Mouse (Mus musculus) limb, embryonic 13.5 days (tissue): ENCODE results near the gene Spdya. TPM values are rescaled to one million over a fixed set of nuclear protein-coding genes. Genes with fewer than 3 reads are reported as not detected.
"Not testable (repeated sequence)": the region's sequence is repeated elsewhere in the genome, so short reads cannot be mapped to it uniquely, and the experiment has no call there.

Experiments
- ATAC-seq: fragments of 200-750 bp; cut with Nextera tagmentation; 2 replicates; pipeline ENCODE4 v1.8.0; 2017; ENCODE audit warnings: low read depth, moderate number of reproducible peaks, moderate TSS enrichment; ENCODE audit not compliant: low FRiP score
- H3K27ac ChIP-seq: fragments of 300-500 bp; sonication (generic); 2 replicates; pipeline ENCODE4 v1.5.1; 2015; ENCODE audit warnings: inconsistent platforms, mild to moderate bottlenecking, moderate library complexity
- H3K27me3 ChIP-seq: fragments of 300-500 bp; sonication (generic); 2 replicates; pipeline ENCODE4 v1.6.1; 2015; ENCODE audit warnings: mild to moderate bottlenecking, inconsistent platforms
- H3K36me3 ChIP-seq: fragments of 300-500 bp; sonication (generic); 2 replicates; pipeline ENCODE4 v1.6.1; 2015; ENCODE audit warnings: inconsistent platforms, mild to moderate bottlenecking, moderate library complexity
- H3K4me1 ChIP-seq: fragments of 300-500 bp; sonication (generic); 2 replicates; pipeline ENCODE4 v1.6.1; 2015; ENCODE audit warnings: inconsistent platforms
- H3K4me2 ChIP-seq: fragments of 300-500 bp; sonication (generic); replicated peaks from 2 replicates; pipeline ENCODE4 v1.6.1; 2015; ENCODE audit warnings: inconsistent platforms, mild to moderate bottlenecking, moderate library complexity
- H3K4me3 ChIP-seq: fragments of 300-500 bp; sonication (generic); 2 replicates; pipeline ENCODE4 v1.5.1; 2015; ENCODE audit warnings: moderate library complexity, mild to moderate bottlenecking, inconsistent platforms
- H3K9ac ChIP-seq: fragments of 300-500 bp; sonication (generic); 2 replicates; pipeline ENCODE4 v1.6.1; 2015; ENCODE audit warnings: mild to moderate bottlenecking, inconsistent platforms
- H3K9me3 ChIP-seq: fragments of 300-500 bp; sonication (generic); 2 replicates; pipeline ENCODE4 v1.6.1; 2016; ENCODE audit warnings: inconsistent platforms
- WGBS: fragments of 180-500 bp; shearing (Covaris S2); methylation state at CpG from one replicate; pipeline ENCODE4 v1.1.7; 2015; 5-methylcytosine and 5-hydroxymethylcytosine counted together
- polyA plus RNA-seq: library from polyadenylated mRNA; unstranded; fragments of >200 nt; fragmentation: Nextera tagmentation; extraction: Ambion mirVana; gene quantifications from 2 replicates; pipeline ENCODE4 v1.2.1, GENCODE M21; 2015

Spdya gene
- polyA plus RNA-seq: 1.4 and 1.5 TPM in 2 replicates

DNA sequence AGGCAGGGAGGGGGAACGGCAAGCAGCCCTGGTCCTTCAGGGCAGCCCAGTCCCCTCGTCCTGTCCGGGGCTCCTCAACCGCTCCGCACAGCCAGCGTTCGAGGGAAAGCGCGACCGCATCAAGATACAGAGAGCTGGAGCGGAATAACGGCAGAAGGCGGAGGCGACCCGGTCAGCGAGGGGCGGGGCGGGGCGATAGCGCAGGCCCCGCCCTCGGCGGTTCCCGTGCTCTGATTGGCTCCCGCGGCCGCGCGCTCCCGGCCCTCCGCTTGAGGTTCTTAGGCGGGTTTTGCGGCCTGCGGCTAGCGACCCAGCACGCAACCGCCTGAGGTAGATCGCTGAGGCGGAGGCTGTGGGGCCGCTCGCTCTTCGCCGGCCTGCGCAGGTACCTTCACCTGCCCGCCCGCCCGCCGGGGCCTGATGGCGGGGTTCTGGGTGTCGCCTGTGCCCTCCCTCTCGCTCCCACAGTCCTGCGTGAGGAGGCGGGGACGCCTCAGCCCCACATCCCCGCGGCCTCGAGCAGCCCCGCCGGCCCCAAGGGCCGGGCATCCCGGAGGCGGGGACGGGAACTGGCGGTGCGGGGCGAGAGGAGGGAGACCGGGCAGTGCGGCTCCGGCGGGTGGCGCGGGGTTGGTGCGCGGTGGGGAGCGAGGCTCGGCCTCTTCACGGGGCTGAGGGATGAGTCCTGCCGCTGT is at the start of gene Spdya:
Gene Spdya, plus strand, starts transcription at position 305 of the 695 bp plus-strand sequence.
- peaks cover 10% of the 10 kb centered on the region; the same call in 1 of the 2 replicates for H3K4me1 ChIP-seq
- H3K9me3 ChIP-seq: no peaks in the 10 kb centered on the region
- no peaks in the 10 kb centered on the region for H3K36me3 ChIP-seq
- H3K27me3 ChIP-seq: peaks cover 37% of the 10 kb centered on the region
- peak within 1 kb of the TSS; percentile 97 for H3K4me2 ChIP-seq
- ATAC-seq: peak; percentile 96
- under 1% methylated on average over 76 of the region's 78 CpGs for WGBS
- peak within 1 kb of the TSS; percentile 80 for H3K9ac ChIP-seq
- H3K4me3 ChIP-seq: peak within 1 kb of the TSS; percentile 78
- no peak within 1 kb of the TSS for H3K27ac ChIP-seq

DNA sequence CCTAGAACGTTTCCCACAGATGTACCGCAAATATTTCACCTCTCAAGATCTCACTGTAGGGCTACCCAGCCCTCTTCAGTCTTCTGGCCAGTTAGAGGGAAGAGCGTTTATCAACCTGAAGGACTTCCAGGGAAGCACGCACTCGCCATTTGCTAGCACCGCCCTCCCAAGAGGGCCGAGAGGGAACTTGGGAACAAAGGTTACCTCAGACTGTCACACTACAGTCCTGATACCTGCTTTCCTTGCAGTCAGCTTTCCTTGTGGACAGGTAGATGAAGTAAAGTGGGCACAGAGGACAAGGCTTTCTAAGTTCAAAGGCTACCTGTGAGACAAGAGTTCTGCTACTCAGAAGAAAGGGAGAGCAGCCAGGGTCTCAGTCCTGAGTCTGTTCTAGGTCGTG is 45.0 kb upstream of the Spdya start:
- no peak overlapping the region for H3K9ac ChIP-seq
- H3K4me1 ChIP-seq: no peaks in the 10 kb centered on the region
- H3K27me3 ChIP-seq: no peaks in the 10 kb centered on the region
- ATAC-seq: no peak
- WGBS: 89% methylated on average over 8 of the region's 8 CpGs
- H3K27ac ChIP-seq: no peak overlapping the region
- no peak overlapping the region for H3K4me3 ChIP-seq
- H3K36me3 ChIP-seq: peaks cover 79% of the 10 kb centered on the region
- H3K9me3 ChIP-seq: no peaks in the 10 kb centered on the region
- H3K4me2 ChIP-seq: no peak overlapping the region

DNA sequence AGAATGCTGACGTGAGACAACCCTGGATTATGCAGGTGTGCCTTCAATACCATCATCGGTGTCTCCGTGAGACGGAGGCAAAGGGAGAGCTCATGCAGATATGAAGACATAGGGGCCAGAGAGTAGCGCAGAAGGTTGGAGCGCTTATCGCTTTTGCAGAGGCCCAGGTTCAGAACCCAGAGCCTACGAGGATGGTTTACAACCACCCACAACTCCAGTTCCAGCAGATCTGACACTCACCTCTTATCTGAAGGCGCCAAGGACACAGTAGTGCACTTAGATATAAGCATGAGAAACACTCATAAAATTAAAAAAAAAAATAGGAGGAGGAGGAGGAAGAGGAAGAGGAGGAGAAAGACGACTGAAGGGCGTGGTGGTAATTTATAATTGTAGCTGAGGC is 41.6 kb upstream of the Spdya start:
- no peak overlapping the region for H3K27ac ChIP-seq
- H3K36me3 ChIP-seq: peaks cover 84% of the 10 kb centered on the region

DNA sequence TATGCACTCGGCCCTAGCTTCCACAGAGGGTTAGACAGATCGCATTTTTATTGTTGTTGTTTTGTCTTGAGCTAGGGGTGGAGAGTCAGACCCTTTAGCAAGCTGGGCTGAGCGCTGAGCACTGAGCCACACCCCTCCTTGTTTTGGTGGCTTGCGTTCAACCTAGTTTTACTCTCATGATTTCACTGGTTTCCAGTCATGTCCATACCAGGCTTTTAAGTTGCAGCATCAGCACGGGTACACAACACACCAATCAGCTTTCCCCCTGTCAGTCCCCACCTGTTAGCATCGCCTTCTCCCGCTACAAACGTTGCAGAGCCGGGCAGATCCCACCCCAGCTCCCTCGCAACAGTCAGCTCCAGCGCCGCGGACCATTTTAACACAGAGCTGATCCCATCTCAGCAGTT is 25.6 kb upstream of the Spdya start:
- peak; percentile 67 for ATAC-seq
- H3K4me1 ChIP-seq: peaks cover 15% of the 10 kb centered on the region
- peak overlapping the region; percentile 84 for H3K4me2 ChIP-seq
- H3K4me3 ChIP-seq: peak overlapping the region; percentile 73
- peak overlapping the region; percentile 94 for H3K27ac ChIP-seq
- H3K27me3 ChIP-seq: no peaks in the 10 kb centered on the region
- H3K9me3 ChIP-seq: no peaks in the 10 kb centered on the region
- H3K9ac ChIP-seq: peak overlapping the region; percentile 70
- peaks cover 10% of the 10 kb centered on the region for H3K36me3 ChIP-seq
- WGBS: under 1% methylated on average over 13 of the region's 13 CpGs

More for the DNA sequence above, 41.6 kb upstream of the Spdya start:
- Histone ChIP-seq H3K4me1 (no peaks in the 10 kb centered on the region), H3K4me2 (no peak overlapping the region), H3K4me3 (no peak overlapping the region), H3K9ac (no peak overlapping the region), H3K27me3 (no peaks in the 10 kb centered on the region), H3K9me3 (no peaks in the 10 kb centered on the region)
- 96% methylated on average over 11 of the region's 11 CpGs for WGBS
- no peak for ATAC-seq

DNA sequence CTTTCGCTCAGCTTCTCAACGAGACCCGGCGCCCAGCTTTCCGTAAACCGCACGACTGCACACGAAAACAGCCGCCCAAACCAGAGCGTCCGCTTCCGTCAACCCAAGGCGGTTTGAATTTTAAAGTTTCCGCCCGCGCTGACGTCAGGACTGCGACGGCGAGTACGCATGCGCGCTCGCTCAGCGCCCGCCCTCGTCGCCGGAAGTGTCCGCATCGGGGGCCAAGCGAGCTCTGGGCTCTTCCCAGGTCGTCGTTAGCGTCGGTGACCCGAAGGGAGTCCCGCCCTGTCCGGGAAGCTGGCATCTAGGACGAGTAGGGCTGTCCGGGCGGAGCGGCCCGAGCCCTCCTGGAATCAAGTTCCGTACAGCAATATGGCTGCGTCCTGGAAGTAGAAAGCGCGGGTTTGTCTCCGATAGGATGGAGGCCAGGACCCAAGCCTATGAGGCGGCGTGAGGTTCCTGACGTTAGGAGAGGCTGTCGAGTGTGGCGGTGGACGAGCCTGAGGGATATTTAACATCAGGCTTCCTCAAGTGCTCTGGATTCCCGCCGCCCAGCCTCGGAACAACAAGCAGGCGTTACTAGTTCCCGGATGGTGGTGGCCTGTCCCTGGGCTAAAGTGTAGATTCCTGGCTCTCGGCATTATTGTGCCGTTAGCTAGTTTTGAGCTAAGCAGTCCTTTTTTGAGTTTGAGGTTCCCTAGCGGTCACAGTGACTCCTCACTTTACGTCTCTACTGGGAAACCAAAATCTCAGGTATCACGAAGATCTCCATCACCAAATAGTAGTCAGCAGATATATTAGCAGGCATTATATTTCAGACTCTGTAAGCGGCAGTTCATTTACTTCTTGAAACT is 24.9 kb upstream of the Spdya start, which contains the start of gene Ndc80:
Gene Ndc80, minus strand, starts transcription at position 147 of the 854 bp plus-strand sequence.
- WGBS: 1% methylated on average over 66 of the region's 66 CpGs
- Histone ChIP-seq H3K4me1 (peaks cover 15% of the 10 kb centered on the region), H3K4me2 (peak within 1 kb of the TSS; percentile 84), H3K9ac (peak within 1 kb of the TSS; percentile 70), H3K9me3 (no peaks in the 10 kb centered on the region), H3K27ac (peak within 1 kb of the TSS; percentile 94), H3K4me3 (peak within 1 kb of the TSS; percentile 73), H3K36me3 (peaks cover 10% of the 10 kb centered on the region), H3K27me3 (no peaks in the 10 kb centered on the region)
- peak; percentile 98 for ATAC-seq

DNA sequence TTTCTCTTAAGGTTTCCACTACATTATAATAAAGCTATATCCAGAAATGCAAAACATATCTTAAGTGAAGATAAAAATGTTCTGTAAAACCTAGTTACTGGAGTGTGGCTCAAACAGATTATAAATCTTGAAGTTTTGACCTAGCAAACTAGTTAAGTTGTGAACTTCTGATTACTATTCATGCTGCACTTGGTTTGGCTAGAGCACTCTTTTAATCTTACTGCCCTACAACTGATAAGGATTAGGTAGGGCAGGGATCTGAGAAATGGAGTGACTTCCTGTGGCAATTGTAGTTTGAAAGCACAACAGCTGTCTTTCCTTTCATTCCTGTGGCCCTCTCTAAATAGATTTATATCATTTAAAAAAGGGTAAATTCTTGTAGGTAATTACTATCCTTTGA is 23.8 kb upstream of the Spdya start:
- H3K27ac ChIP-seq: no peak overlapping the region
- no peak overlapping the region for H3K9ac ChIP-seq
- no peak for ATAC-seq
- H3K4me2 ChIP-seq: no peak overlapping the region
- no peak overlapping the region for H3K4me3 ChIP-seq
- no peaks in the 10 kb centered on the region for H3K9me3 ChIP-seq
- H3K4me1 ChIP-seq: peaks cover 15% of the 10 kb centered on the region
- H3K27me3 ChIP-seq: no peaks in the 10 kb centered on the region
- H3K36me3 ChIP-seq: peaks cover 2% of the 10 kb centered on the region

DNA sequence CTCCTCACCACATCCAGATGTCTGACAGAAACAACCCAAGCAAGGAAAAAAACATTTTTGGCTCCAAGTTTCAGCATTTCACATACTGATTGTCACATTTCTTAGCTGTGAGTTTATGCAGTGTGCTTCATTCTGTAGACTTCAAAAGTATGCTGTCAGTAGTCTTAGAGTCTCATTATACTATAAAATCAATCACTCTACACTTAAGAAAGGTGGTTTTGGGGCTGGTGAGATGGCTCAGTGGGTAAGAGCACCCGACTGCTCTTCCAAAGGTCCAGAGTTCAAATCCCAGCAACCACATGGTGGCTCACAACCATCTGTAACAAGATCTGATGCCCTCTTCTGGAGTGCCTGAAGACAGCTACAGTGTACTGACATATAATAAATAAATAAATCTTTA is 16.3 kb upstream of the Spdya start:
- not testable (repeated sequence) for ATAC-seq, H3K4me3 ChIP-seq, H3K27me3 ChIP-seq, H3K4me1 ChIP-seq, H3K4me2 ChIP-seq, H3K36me3 ChIP-seq, H3K9ac ChIP-seq, H3K9me3 ChIP-seq, H3K27ac ChIP-seq
- WGBS: 63% methylated on average over 1 of the region's 1 CpGs

DNA sequence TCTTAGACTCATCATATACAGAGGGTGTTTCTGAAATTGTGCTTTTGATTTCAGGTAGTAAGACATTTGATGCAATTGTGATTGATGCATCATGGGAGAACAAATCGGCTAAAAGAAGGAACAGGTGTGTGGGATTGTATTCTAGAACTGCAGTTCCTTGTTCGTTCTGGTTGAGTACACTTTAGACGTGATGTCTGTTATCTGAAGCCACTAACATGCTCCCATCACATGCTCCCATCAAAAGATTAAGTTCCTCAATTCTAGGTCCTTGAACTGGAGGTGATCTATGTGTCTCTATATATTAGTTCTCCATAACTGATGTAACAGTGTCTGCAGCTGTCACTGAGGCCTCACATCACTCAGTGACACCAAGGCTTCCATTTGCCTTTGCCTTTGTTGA is 14.7 kb upstream of the Spdya start:
- ATAC-seq: no peak
- H3K27me3 ChIP-seq: no peaks in the 10 kb centered on the region
- no peak overlapping the region for H3K27ac ChIP-seq
- no peak overlapping the region for H3K4me2 ChIP-seq
- H3K4me3 ChIP-seq: no peak overlapping the region
- no peak overlapping the region for H3K9ac ChIP-seq
- 88% methylated on average over 3 of the region's 3 CpGs for WGBS
- H3K4me1 ChIP-seq: no peaks in the 10 kb centered on the region
- no peaks in the 10 kb centered on the region for H3K9me3 ChIP-seq
- H3K36me3 ChIP-seq: no peaks in the 10 kb centered on the region

DNA sequence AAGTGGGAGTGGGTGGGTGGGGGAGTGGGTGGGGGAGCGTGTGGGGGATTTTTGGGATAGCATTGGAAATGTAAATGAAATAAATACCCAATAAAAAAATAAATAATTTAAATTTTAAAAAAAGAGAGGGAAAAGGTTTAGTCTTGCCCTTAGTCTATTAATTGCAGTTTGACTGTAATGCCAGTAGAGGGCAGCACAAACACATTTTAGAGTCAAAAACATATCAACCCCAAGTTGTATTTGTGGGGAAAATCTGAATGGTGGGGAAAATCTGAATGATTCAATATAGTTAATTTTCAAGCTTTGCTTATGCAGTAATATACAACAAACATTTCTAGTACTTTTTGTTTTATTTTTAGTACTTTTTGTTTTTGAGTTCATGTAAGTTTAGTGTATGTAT is 3.3 kb upstream of the Spdya start:
- no peaks in the 10 kb centered on the region for H3K36me3 ChIP-seq
- 0% methylated on average over 1 of the region's 1 CpGs for WGBS

DNA sequence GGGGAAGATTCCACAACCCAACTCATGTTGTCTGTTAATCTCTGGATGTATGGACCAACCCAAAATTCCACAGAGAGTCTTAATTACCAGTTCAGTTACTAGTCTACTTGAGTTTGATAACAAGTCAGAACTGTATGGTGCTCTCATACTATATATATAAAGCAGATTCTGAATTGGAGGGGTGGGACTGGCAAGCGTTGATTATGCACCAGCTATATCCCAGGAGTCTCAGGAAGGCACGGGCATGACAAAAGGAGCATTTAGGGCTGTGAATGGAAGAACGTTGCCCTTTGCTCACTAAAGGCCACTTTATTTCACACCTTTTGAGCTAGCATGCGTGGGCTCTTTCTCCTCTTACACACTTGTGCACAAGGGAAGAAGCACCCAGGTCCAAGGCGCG is 511 bp upstream of the Spdya start:
- no peaks in the 10 kb centered on the region for H3K36me3 ChIP-seq
- H3K4me2 ChIP-seq: peak overlapping the region; percentile 97
- peak overlapping the region; percentile 80 for H3K9ac ChIP-seq
- peaks cover 10% of the 10 kb centered on the region; the same call in 1 of the 2 replicates for H3K4me1 ChIP-seq
- H3K9me3 ChIP-seq: no peaks in the 10 kb centered on the region
- 0 out of 2 replicates have a peak, but pooled peaks have one; percentile 2 for ATAC-seq
- 6% methylated on average over 6 of the region's 6 CpGs for WGBS
- H3K4me3 ChIP-seq: peak overlapping the region; percentile 78
- H3K27ac ChIP-seq: no peak overlapping the region
- peaks cover 37% of the 10 kb centered on the region for H3K27me3 ChIP-seq

More for the DNA sequence above, 3.3 kb upstream of the Spdya start:
- no peak overlapping the region for H3K27ac ChIP-seq
- no peak overlapping the region for H3K4me3 ChIP-seq
- no peak overlapping the region for H3K9ac ChIP-seq
- peaks cover 31% of the 10 kb centered on the region for H3K27me3 ChIP-seq
- no peak overlapping the region for H3K4me2 ChIP-seq
- no peak for ATAC-seq
- H3K9me3 ChIP-seq: no peaks in the 10 kb centered on the region
- H3K4me1 ChIP-seq: peaks cover 10% of the 10 kb centered on the region; the same call in 1 of the 2 replicates

DNA sequence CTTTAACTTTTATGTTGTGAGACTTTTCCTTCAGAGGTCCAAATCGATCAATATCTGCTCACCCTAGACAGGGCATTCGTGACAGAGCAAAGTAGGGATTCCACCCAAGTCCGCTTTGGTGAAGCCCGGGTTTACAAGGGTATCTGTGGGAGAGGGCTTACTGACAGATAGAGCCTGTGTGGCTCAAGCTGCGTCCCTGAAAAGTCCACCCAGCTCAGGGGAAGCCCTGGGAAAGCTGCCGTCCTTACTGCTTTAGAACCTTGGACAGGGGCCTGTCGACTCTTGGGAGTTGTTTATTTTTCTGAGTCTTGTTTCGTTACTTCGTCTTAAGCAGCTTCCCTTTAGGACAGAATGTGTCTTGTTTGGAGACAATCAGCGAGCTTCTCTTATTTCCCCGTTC is 1.0 kb downstream of the Spdya start:
- Histone ChIP-seq H3K4me1 (peaks cover 10% of the 10 kb centered on the region; the same call in 1 of the 2 replicates), H3K27ac (no peak overlapping the region), H3K4me3 (peak overlapping the region; percentile 78; the same call in 1 of the 2 replicates), H3K9me3 (no peaks in the 10 kb centered on the region), H3K9ac (no peak overlapping the region), H3K4me2 (peak overlapping the region; percentile 97), H3K27me3 (peaks cover 37% of the 10 kb centered on the region), H3K36me3 (no peaks in the 10 kb centered on the region)
- no peak for ATAC-seq
- whole genome bisulfite sequencing: 12% methylated on average over 11 of the region's 11 CpGs

DNA sequence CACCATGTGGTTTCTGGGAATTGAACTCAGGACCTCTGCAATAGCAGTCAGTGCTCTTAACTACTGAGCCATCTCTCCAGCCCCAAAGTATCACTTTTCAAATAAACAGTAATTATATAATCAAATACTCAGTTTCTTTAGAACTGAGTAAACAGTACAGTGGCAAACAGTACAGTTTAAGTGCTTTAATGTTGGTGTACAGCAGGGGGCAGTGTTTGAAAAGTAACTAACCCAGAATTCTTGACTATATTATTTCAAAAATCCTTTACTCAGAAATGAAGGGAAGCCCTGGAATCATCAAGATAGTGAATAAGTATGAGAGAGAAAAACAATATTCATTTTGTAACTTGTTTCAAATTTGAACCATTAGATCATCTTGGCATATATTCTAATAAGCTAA is 9.8 kb downstream of the Spdya start:
- no peak overlapping the region for H3K4me3 ChIP-seq
- no peaks in the 10 kb centered on the region for H3K4me1 ChIP-seq
- H3K36me3 ChIP-seq: no peaks in the 10 kb centered on the region
- H3K4me2 ChIP-seq: no peak overlapping the region
- no peaks in the 10 kb centered on the region for H3K27me3 ChIP-seq
- H3K27ac ChIP-seq: no peak overlapping the region
- H3K9ac ChIP-seq: no peak overlapping the region
- no peaks in the 10 kb centered on the region for H3K9me3 ChIP-seq
- no peak for ATAC-seq
